9 mouse cellular contexts compared by ENCODE assay signal in the genomic region with DNA sequence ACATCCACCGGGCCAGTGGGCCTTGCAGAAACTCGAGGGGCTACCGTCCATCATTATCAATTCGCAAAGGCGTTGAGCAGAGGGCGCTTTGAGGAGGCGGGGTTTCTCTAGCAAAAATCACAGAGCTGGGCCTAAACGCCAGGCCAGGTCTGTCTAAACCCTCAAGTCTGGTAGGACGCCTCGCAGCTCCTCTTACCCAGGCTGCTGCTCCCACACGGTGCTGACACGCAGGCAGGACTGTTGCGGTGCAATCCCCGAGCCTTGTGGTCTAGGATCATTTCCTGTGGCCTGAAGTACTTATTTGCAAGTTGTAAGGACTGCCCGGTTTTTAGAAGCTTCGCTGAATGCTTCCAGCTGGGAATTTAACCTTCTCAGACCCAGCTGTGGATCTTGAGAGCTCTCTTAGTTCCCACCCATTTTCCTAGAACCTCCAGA. TPM values are rescaled to one million over a fixed set of nuclear protein-coding genes. Genes with fewer than 3 reads are reported as not detected.
DNase-seq lines count a peak whose midpoint lies in the region; ATAC-seq and TF ChIP-seq lines count a peak whose summit lies in the region.
"Had no signal": no experiment of that assay in that cellular context is flagged by ENCODE, and none has a peak within 500 bp of the region (broad histone marks: within the 10 kb centered on the region; RNA-seq: fewer than 3 reads in every experiment).

No protein-coding gene starts in this region.

- no peaks in the 10 kb centered on the region for H3K36me3 ChIP-seq in heart, embryonic 10.5 days
- no peaks in the 10 kb centered on the region for H3K36me3 ChIP-seq in midbrain, embryonic 10.5 days
- no peaks in the 10 kb centered on the region for H3K36me3 ChIP-seq in midbrain, postnatal 0 days (ENCODE audit: insufficient read depth, low read length)
- no peaks in the 10 kb centered on the region for H3K36me3 ChIP-seq in stomach, embryonic 14.5 days (ENCODE audit: control insufficient read depth, insufficient read depth, low read length)

- no peaks in the 10 kb centered on the region for H3K9me3 ChIP-seq in heart, embryonic 10.5 days
- no peaks in the 10 kb centered on the region for H3K9me3 ChIP-seq in midbrain, embryonic 10.5 days (replicated peaks)
- no peaks in the 10 kb centered on the region for H3K9me3 ChIP-seq in midbrain, postnatal 0 days (ENCODE audit: low read length)
- H3K9me3 ChIP-seq in stomach, embryonic 14.5 days (ENCODE audit: control insufficient read depth, low read depth, low read length): no peaks in the 10 kb centered on the region

- H3K4me3 ChIP-seq in heart, embryonic 10.5 days: no peak overlapping the region
- no peak overlapping the region for H3K4me3 ChIP-seq in midbrain, embryonic 10.5 days
- no peak overlapping the region for H3K4me3 ChIP-seq in midbrain, postnatal 0 days (ENCODE audit: low read depth, low read length)
- H3K4me3 ChIP-seq in stomach, embryonic 14.5 days (ENCODE audit: low read depth, low read length): no peak overlapping the region
- H3K4me3 ChIP-seq: erythroblast, embryonic 14.5 days had no signal

- H3K4me2 ChIP-seq in midbrain, postnatal 0 days (ENCODE audit: low read depth, low read length, poor library complexity, severe bottlenecking): no peak overlapping the region
- no peak overlapping the region for H3K4me2 ChIP-seq in stomach, embryonic 14.5 days (replicated peaks; ENCODE audit: low read depth, low read length)

- no peak for TF ChIP-seq CTCF in midbrain, postnatal 0 days (IDR thresholded peaks at IDR 0.05)

- no peak overlapping the region for H3K9ac ChIP-seq in midbrain, postnatal 0 days (replicated peaks; ENCODE audit: low read length, poor library complexity, severe bottlenecking)
- no peak overlapping the region for H3K9ac ChIP-seq in stomach, embryonic 14.5 days (replicated peaks; ENCODE audit: low read depth, low read length)

- no peak for ATAC-seq in midbrain, postnatal 0 days (ENCODE audit: low FRiP score)
- no peak for ATAC-seq in stomach, embryonic 14.5 days (ENCODE audit: insufficient number of reproducible peaks, insufficient read depth, low FRiP score, low read depth)

- peaks cover 74% of the 10 kb centered on the region; the same call in 1 of the 2 replicates for H3K27me3 ChIP-seq in heart, embryonic 10.5 days (ENCODE audit: insufficient read depth, poor library complexity, severe bottlenecking)
- peaks cover 100% of the 10 kb centered on the region for H3K27me3 ChIP-seq in midbrain, embryonic 10.5 days (ENCODE audit: low read depth, poor library complexity, severe bottlenecking)
- 0 out of 2 replicates have a peak, but pooled peaks cover 5% of the 10 kb centered on the region for H3K27me3 ChIP-seq in midbrain, postnatal 0 days (ENCODE audit: insufficient read depth, low read length)
- H3K27me3 ChIP-seq in stomach, embryonic 14.5 days (ENCODE audit: control insufficient read depth, insufficient read depth, low read length): 0 out of 2 replicates have a peak, but pooled peaks cover 3% of the 10 kb centered on the region

- 32% methylated on average over 16 of the region's 16 CpGs for WGBS in heart, embryonic 10.5 days
- 38% methylated on average over 16 of the region's 16 CpGs for WGBS in midbrain, embryonic 10.5 days
- 46% methylated on average over 16 of the region's 16 CpGs for WGBS in midbrain, postnatal 0 days
- 35% methylated on average over 16 of the region's 16 CpGs for WGBS in stomach, embryonic 14.5 days

- H3K27ac ChIP-seq in heart, embryonic 10.5 days: peak overlapping the region; percentile 75; the same call in 1 of the 2 replicates
- peak overlapping the region; percentile 79 for H3K27ac ChIP-seq in midbrain, embryonic 10.5 days (replicated peaks)
- no peak overlapping the region for H3K27ac ChIP-seq in midbrain, postnatal 0 days (ENCODE audit: low read depth, low read length)
- H3K27ac ChIP-seq in stomach, embryonic 14.5 days (ENCODE audit: low read length): peak overlapping the region; percentile 72

- H3K4me1 ChIP-seq in heart, embryonic 10.5 days: peaks cover 13% of the 10 kb centered on the region
- peaks cover 30% of the 10 kb centered on the region for H3K4me1 ChIP-seq in midbrain, embryonic 10.5 days
- no peaks in the 10 kb centered on the region for H3K4me1 ChIP-seq in midbrain, postnatal 0 days (ENCODE audit: insufficient read depth, low read length)
- no peaks in the 10 kb centered on the region for H3K4me1 ChIP-seq in stomach, embryonic 14.5 days (ENCODE audit: control insufficient read depth, insufficient read depth, low read length)

- no peak for DNase-seq in heart, embryonic 10.5 days (ENCODE audit: low spot score)
- no peak for DNase-seq in heart, adult 8-10 months (ENCODE audit: low spot score)
- peak; percentile 25 for DNase-seq in midbrain, embryonic 10.5 days (ENCODE audit: low spot score)
- no peak for DNase-seq in midbrain, postnatal 0 days (ENCODE audit: low spot score)
- peak; percentile 49 for DNase-seq in forelimb bud, embryonic 11.5 days (ENCODE audit: low read depth, low spot score)
- no peak for DNase-seq in cerebellum, postnatal 36 days
- DNase-seq in cerebellum, postnatal 14 days: no peak

RNA-seq across cellular contexts. Expression of gene Pja1, which starts 27.5 kb away (rescaled TPM):
- polyA plus RNA-seq in heart, embryonic 10.5 days (2016; fragmentation: Nextera tagmentation; extraction: Ambion mirVana): 111 and 146 TPM in 2 replicates
- 10 to 100 TPM; 19.3 to 22.7 (median 20.8) TPM for total RNA-seq in heart, adult 8-10 months (2022)
- polyA plus RNA-seq in midbrain, embryonic 10.5 days (2016; fragmentation: Nextera tagmentation; extraction: Ambion mirVana): 210 and 212 TPM in 2 replicates
- 250 and 271 TPM in 2 replicates for total RNA-seq in midbrain, postnatal 0 days (2014; rRNA removed)
- polyA plus RNA-seq in midbrain, postnatal 0 days (2015; fragmentation: Nextera tagmentation; extraction: Ambion mirVana): 405 and 423 TPM in 2 replicates
- polyA plus RNA-seq in stomach, embryonic 14.5 days (2014; fragmentation: Nextera tagmentation; extraction: Ambion mirVana): 149 and 153 TPM in 2 replicates

Comparison
In these comparisons a context has a peak if more than half of its experiments do, and no peak if none do; other contexts are left out.
1. DNase-seq: peak in midbrain, embryonic 10.5 days (single experiment) and forelimb bud, embryonic 11.5 days (single experiment); none in heart, embryonic 10.5 days (single experiment), heart, adult 8-10 months (single experiment), midbrain, postnatal 0 days (single experiment), cerebellum, postnatal 36 days (0 of 2) and cerebellum, postnatal 14 days (0 of 2).